Mouse (Mus musculus): ENCODE measurements around the gene Tmem102. TPM values are rescaled to one million over a fixed set of nuclear protein-coding genes. Genes with fewer than 3 reads are reported as not detected.
A peak's percentile ranks its signal among the peaks of the same experiment; 100 is the strongest.

The Tmem102 gene
- total RNA-seq, 2 experiments from 2014 or later = 1.0 TPM

- no peak for DNase-seq
Measured at GRCm38 (mm10) chr11:69757303-69758089, 47.9 kb downstream of the Tmem102 start.

GRCm38 (mm10) chr11:69754701-69755100 lies 50.7 kb downstream of the Tmem102 start:
- DNase-seq = peak; percentile 59

- no peak for DNase-seq
Measured at GRCm38 (mm10) chr11:69754233-69754632, 51.2 kb downstream of the Tmem102 start.

Other genes with a start within 250 kb of the Tmem102 start
- 1 to 10 TPM; 2.2 to 3.8 TPM for gene Efnb3, start 245.4 kb downstream of the Tmem102 start, total RNA-seq (2021)
- 10 to 100 TPM in 1 of 2 experiments, 1 to 10 TPM in 1; 8.1 to 12.5 TPM for gene Wrap53, start 225.4 kb downstream of the Tmem102 start, total RNA-seq (2021)
- 10 to 100 TPM; 59.9 to 75.9 TPM for gene Trp53, start 225.3 kb downstream of the Tmem102 start, total RNA-seq (2021)
- 10 to 100 TPM; 38.6 to 52.9 TPM for gene Atp1b2, start 199.7 kb downstream of the Tmem102 start, total RNA-seq (2021)
- gene Shbg, start 187.7 kb downstream of the Tmem102 start, total RNA-seq (2021) = under 1 TPM; 0.27 to 0.36 TPM
- 10 to 100 TPM in 1 of 2 experiments, 1 to 10 TPM in 1; 9.2 to 10.1 TPM for gene Sat2, start 183.6 kb downstream of the Tmem102 start, total RNA-seq (2021)
- 10 to 100 TPM; 61.9 to 80.2 TPM for gene Fxr2, start 172.6 kb downstream of the Tmem102 start, total RNA-seq (2021)
- gene Sox15, start 150.3 kb downstream of the Tmem102 start, total RNA-seq (2021) = not detected
- 100 to 1,000 TPM; 114 to 116 TPM for gene Mpdu1, start 143.0 kb downstream of the Tmem102 start, total RNA-seq (2021)
- gene Cd68, start 139.5 kb downstream of the Tmem102 start, total RNA-seq (2021) = 10 to 100 TPM in 1 of 2 experiments, 1 to 10 TPM in 1; 9.8 to 12.0 TPM
- gene Eif4a1, start 133.2 kb downstream of the Tmem102 start, total RNA-seq (2021) = 100 to 1,000 TPM; 598 to 631 TPM
- gene Senp3, start 123.5 kb downstream of the Tmem102 start, total RNA-seq (2021) = 10 to 100 TPM; 62.6 to 76.3 TPM
- gene Tnfsf13, start 119.8 kb downstream of the Tmem102 start, total RNA-seq (2021) = 1 to 10 TPM; 2.0 to 5.0 TPM
- gene Tnfsf12, start 109.8 kb downstream of the Tmem102 start, total RNA-seq (2021) = 10 to 100 TPM; 18.1 to 19.2 TPM
- 1 to 10 TPM; 4.2 to 5.1 TPM for gene Tnfsfm13, start 109.5 kb downstream of the Tmem102 start, total RNA-seq (2021)
- gene Polr2a, start 47.0 kb downstream of the Tmem102 start, total RNA-seq (2021) = 10 to 100 TPM; 53.9 to 67.5 TPM
- gene Slc35g3, start 43.7 kb downstream of the Tmem102 start, total RNA-seq (2021) = not detected
- gene Zbtb4, start 39.7 kb downstream of the Tmem102 start, total RNA-seq (2021) = 10 to 100 TPM; 35.5 to 41.2 TPM
- gene Chrnb1, start 9.7 kb downstream of the Tmem102 start, total RNA-seq (2021) = 1 to 10 TPM; 2.3 to 7.9 TPM
- 1 to 10 TPM; 2.4 to 3.8 TPM for gene Fgf11, start 3.8 kb downstream of the Tmem102 start, total RNA-seq (2021)
- not detected for gene Gm39566, start 9.7 kb upstream of the Tmem102 start, total RNA-seq (2021)
- gene Spem2, start 12.8 kb upstream of the Tmem102 start, total RNA-seq (2021) = not detected
- not detected for gene Spem1, start 16.6 kb upstream of the Tmem102 start, total RNA-seq (2021)
- gene Nlgn2, start 32.2 kb upstream of the Tmem102 start, total RNA-seq (2021) = 10 to 100 TPM; 17.3 to 23.5 TPM
- 100 to 1,000 TPM; 137 to 145 TPM for gene Tmem256, start 32.9 kb upstream of the Tmem102 start, total RNA-seq (2021)
- 10 to 100 TPM; 49.2 to 59.2 TPM for gene Plscr3, start 40.8 kb upstream of the Tmem102 start, total RNA-seq (2021)
- gene Tnk1, start 53.1 kb upstream of the Tmem102 start, total RNA-seq (2021) = under 1 TPM; 0.12 to 0.24 TPM
- not detected for gene Tmem95, start 72.4 kb upstream of the Tmem102 start, total RNA-seq (2021)
- gene Kctd11, start 75.8 kb upstream of the Tmem102 start, total RNA-seq (2021) = 1 to 10 TPM; 4.1 to 4.2 TPM
- 1 to 10 TPM; 4.3 to 4.7 TPM for gene Acap1, start 89.9 kb upstream of the Tmem102 start, total RNA-seq (2021)
- 1 to 10 TPM; 3.1 to 3.2 TPM for gene 2810408A11Rik, start 95.4 kb upstream of the Tmem102 start, total RNA-seq (2021)
- 10 to 100 TPM; 33.6 to 48.1 TPM for gene Neurl4, start 95.4 kb upstream of the Tmem102 start, total RNA-seq (2021)
- gene Gps2, start 108.3 kb upstream of the Tmem102 start, total RNA-seq (2021) = 10 to 100 TPM; 42.3 to 43.1 TPM
- 100 to 1,000 TPM; 578 to 644 TPM for gene Eif5a, start 116.3 kb upstream of the Tmem102 start, total RNA-seq (2021)
- gene Ybx2, start 130.2 kb upstream of the Tmem102 start, total RNA-seq (2021) = 10 to 100 TPM; 19.6 to 44.5 TPM
- gene Slc2a4, start 142.6 kb upstream of the Tmem102 start, total RNA-seq (2021) = 10 to 100 TPM; 67.6 to 81.9 TPM
- gene Cldn7, start 159.2 kb upstream of the Tmem102 start, total RNA-seq (2021) = 1 to 10 TPM in 1 of 2 experiments, under 1 TPM in 1; 0.70 to 1.2 TPM
- 100 to 1,000 TPM; 117 to 148 TPM for gene Ctdnep1, start 175.5 kb upstream of the Tmem102 start, total RNA-seq (2021)
- 10 to 100 TPM; 66.8 to 71.4 TPM for gene Elp5, start 176.9 kb upstream of the Tmem102 start, total RNA-seq (2021)
- 100 to 1,000 TPM; 339 to 345 TPM for gene Gabarap, start 185.5 kb upstream of the Tmem102 start, total RNA-seq (2021)
- 10 to 100 TPM; 43.5 to 50.5 TPM for gene Phf23, start 190.2 kb upstream of the Tmem102 start, total RNA-seq (2021)
- 10 to 100 TPM; 15.7 to 23.0 TPM for gene Dvl2, start 195.0 kb upstream of the Tmem102 start, total RNA-seq (2021)
- gene Acadvl, start 209.8 kb upstream of the Tmem102 start, total RNA-seq (2021) = 1,000 to 10,000 TPM; 1,467 to 1,540 TPM
- 10 to 100 TPM; 29.9 to 37.6 TPM for gene Dlg4, start 211.3 kb upstream of the Tmem102 start, total RNA-seq (2021)
- gene Asgr1, start 248.5 kb upstream of the Tmem102 start, total RNA-seq (2021) = 10 to 100 TPM; 35.0 to 76.1 TPM